Mouse (Mus musculus) MEL (cell line): Measurements from ENCODE around the gene Stxbp1. TPM values are rescaled to one million over a fixed set of nuclear protein-coding genes. Genes with fewer than 3 reads are reported as not detected.

ENCODE experiments used
- DNase-seq: peaks from one replicate; pipeline ENCODE4 v3.0.0; 2011; ENCODE audit warnings: low read depth, low spot score
- H3K27ac ChIP-seq: 2 replicates; pipeline ENCODE4 v1.5.1; 2012; ENCODE audit warnings: low read depth, mild to moderate bottlenecking, control low read depth, low read length, moderate library complexity; ENCODE audit not compliant: control insufficient read depth
- H3K27me3 ChIP-seq, 2 experiments: fragments of 150-350 bp in 1 of 2; sonication (generic) in 1 of 2; 2 replicates each; pipeline ENCODE4 v1.6.1; 2012; ENCODE audit warnings: low read length in 2 of 2, mild to moderate bottlenecking in 2 of 2, improper control_type of control experiment in 1 of 2, moderate library complexity in 1 of 2; ENCODE audit not compliant: insufficient read depth in 2 of 2, control insufficient read depth in 1 of 2
- H3K36me3 ChIP-seq, 2 experiments: 2 replicates each; pipeline ENCODE4 v1.6.1; 2012 to 2014; ENCODE audit warnings: low read length in 2 of 2, improper control_type of control experiment in 1 of 2, inconsistent platforms in 1 of 2, mild to moderate bottlenecking in 1 of 2; ENCODE audit not compliant: insufficient read depth in 2 of 2, control insufficient read depth in 1 of 2
- H3K4me1 ChIP-seq, 2 experiments: fragments of 150-350 bp in 1 of 2; sonication (generic) in 1 of 2; 2 replicates each; pipeline ENCODE4 v1.6.1; 2012; ENCODE audit warnings: low read length in 2 of 2, improper control_type of control experiment in 1 of 2, mild to moderate bottlenecking in 1 of 2; ENCODE audit not compliant: insufficient read depth in 2 of 2, control insufficient read depth in 1 of 2
- H3K4me3 ChIP-seq, 2 experiments: fragments of 150-350 bp in 1 of 2; sonication (generic) in 1 of 2; 2 replicates each; pipeline ENCODE4 v1.5.1; 2012; ENCODE audit warnings: low read depth in 2 of 2, low read length in 2 of 2, mild to moderate bottlenecking in 2 of 2, moderate library complexity in 2 of 2, control low read depth in 1 of 2, improper control_type of control experiment in 1 of 2; ENCODE audit not compliant: control insufficient read depth in 1 of 2, insufficient read depth in 1 of 2
- H3K79me2 ChIP-seq: 2 replicates; pipeline ENCODE4 v1.6.1; 2012; ENCODE audit warnings: mild to moderate bottlenecking, low read length, moderate library complexity; ENCODE audit not compliant: control insufficient read depth, poor library complexity, insufficient read depth
- H3K9ac ChIP-seq: 2 replicates; pipeline ENCODE4 v1.6.1; 2012; ENCODE audit warnings: low read depth, mild to moderate bottlenecking, control low read depth, low read length, moderate library complexity; ENCODE audit not compliant: control insufficient read depth, poor library complexity, severe bottlenecking
- H3K9me3 ChIP-seq: fragments of 150-350 bp; sonication (generic); replicated peaks from 2 replicates; pipeline ENCODE4 v1.6.1; 2012; ENCODE audit warnings: mild to moderate bottlenecking, low read length, improper control_type of control experiment, moderate library complexity; ENCODE audit not compliant: insufficient read depth
- EP300 ChIP-seq, 2 experiments: IDR thresholded peaks; 2 replicates each; pipeline ENCODE4 v1.6.1; 2011; ENCODE audit warnings: improper control_type of control experiment in 2 of 2, low read length in 2 of 2, low read depth in 1 of 2, mild to moderate bottlenecking in 1 of 2
- GABPA ChIP-seq: IDR thresholded peaks from 2 replicates; pipeline ENCODE4 v1.6.1; 2012; ENCODE audit warnings: low read depth, mild to moderate bottlenecking, inconsistent platforms, low read length, improper control_type of control experiment, moderate library complexity
- GATA1 ChIP-seq: IDR thresholded peaks from 2 replicates; pipeline ENCODE4 v1.6.1; 2011; ENCODE audit warnings: low read depth, low read length, improper control_type of control experiment
- KAT2A ChIP-seq: conservative IDR thresholded peaks from 2 replicates; pipeline ENCODE4 v1.6.1; 2012; ENCODE audit warnings: low read depth, low read length, improper control_type of control experiment, inconsistent platforms
- MAZ ChIP-seq: IDR thresholded peaks from 2 replicates; pipeline ENCODE4 v1.6.1; 2012; ENCODE audit warnings: low read depth, mild to moderate bottlenecking, inconsistent platforms, low read length, improper control_type of control experiment
- MYC ChIP-seq: IDR thresholded peaks from 2 replicates; pipeline ENCODE4 v1.6.1; 2011; ENCODE audit warnings: low read depth, mild to moderate bottlenecking, low read length, improper control_type of control experiment, moderate library complexity
- NELFE ChIP-seq: IDR thresholded peaks from 2 replicates; pipeline ENCODE4 v1.6.1; 2011; ENCODE audit warnings: low read depth, low read length, improper control_type of control experiment
- NRF1 ChIP-seq: IDR thresholded peaks from 2 replicates; pipeline ENCODE4 v1.6.1; 2014; ENCODE audit warnings: low read depth, mild to moderate bottlenecking, inconsistent platforms, low read length, improper control_type of control experiment, moderate library complexity; ENCODE audit not compliant: poor library complexity, insufficient read depth, severe bottlenecking
- POLR2AphosphoS2 ChIP-seq: IDR thresholded peaks from 2 replicates; pipeline ENCODE4 v1.6.1; 2011; ENCODE audit warnings: low read length, improper control_type of control experiment
- POLR2AphosphoS5 ChIP-seq: IDR thresholded peaks from 2 replicates; pipeline ENCODE4 v1.6.1; 2012; ENCODE audit warnings: low read depth, borderline replicate concordance, mild to moderate bottlenecking, inconsistent platforms, low read length, moderate library complexity, mixed read lengths
- RAD21 ChIP-seq: IDR thresholded peaks from 2 replicates; pipeline ENCODE4 v1.6.1; 2011; ENCODE audit warnings: mild to moderate bottlenecking, low read depth, low read length, improper control_type of control experiment
- RCOR1 ChIP-seq: IDR thresholded peaks from 2 replicates; pipeline ENCODE4 v1.6.1; 2012; ENCODE audit warnings: low read depth, mild to moderate bottlenecking, inconsistent platforms, low read length, improper control_type of control experiment
- SIN3A ChIP-seq: IDR thresholded peaks from 2 replicates; pipeline ENCODE4 v1.6.1; 2012; ENCODE audit warnings: low read length, improper control_type of control experiment, inconsistent platforms
- TCF12 ChIP-seq: IDR thresholded peaks from 2 replicates; pipeline ENCODE4 v1.6.1; 2014; ENCODE audit warnings: low read depth, mild to moderate bottlenecking, inconsistent platforms, low read length, improper control_type of control experiment, moderate library complexity
- USF1 ChIP-seq: IDR thresholded peaks from 2 replicates; pipeline ENCODE4 v1.6.1; 2014; ENCODE audit warnings: low read depth, mild to moderate bottlenecking, inconsistent platforms, low read length, improper control_type of control experiment, moderate library complexity
- ZMIZ1 ChIP-seq: IDR thresholded peaks from 2 replicates; pipeline ENCODE4 v1.6.1; 2012; ENCODE audit warnings: low read depth, mild to moderate bottlenecking, inconsistent platforms, low read length, improper control_type of control experiment, moderate library complexity
- ZNF384 ChIP-seq: IDR thresholded peaks from 2 replicates; pipeline ENCODE4 v1.6.1; 2012; ENCODE audit warnings: low read depth, mild to moderate bottlenecking, inconsistent platforms, low read length, improper control_type of control experiment
- polyA plus RNA-seq, 2 experiments: library from polyadenylated mRNA; stranded (reverse) in 1 of 2; unstranded in 1 of 2; fragments of >175 nt in 1 of 2; fragments of >200 nt in 1 of 2; gene quantifications; 2 replicates each; pipeline versions ENCODE4 v1.2.1 to v1.2.4; 2012; ENCODE audit warnings: low replicate concordance in 2 of 2, low read depth in 1 of 2; ENCODE audit not compliant: insufficient read length in 2 of 2, insufficient read depth in 1 of 2, missing spikeins in 1 of 2
- total RNA-seq: library from RNA; depleted of rRNA; stranded (reverse); fragments of 300-350 nt; gene quantifications from 2 replicates; pipeline ENCODE4 v1.2.3, GENCODE M21; 2012

The Stxbp1 gene
- total and polyA plus RNA-seq, 3 experiments: 7.1 to 33.2 TPM; not detected in 1

DNA sequence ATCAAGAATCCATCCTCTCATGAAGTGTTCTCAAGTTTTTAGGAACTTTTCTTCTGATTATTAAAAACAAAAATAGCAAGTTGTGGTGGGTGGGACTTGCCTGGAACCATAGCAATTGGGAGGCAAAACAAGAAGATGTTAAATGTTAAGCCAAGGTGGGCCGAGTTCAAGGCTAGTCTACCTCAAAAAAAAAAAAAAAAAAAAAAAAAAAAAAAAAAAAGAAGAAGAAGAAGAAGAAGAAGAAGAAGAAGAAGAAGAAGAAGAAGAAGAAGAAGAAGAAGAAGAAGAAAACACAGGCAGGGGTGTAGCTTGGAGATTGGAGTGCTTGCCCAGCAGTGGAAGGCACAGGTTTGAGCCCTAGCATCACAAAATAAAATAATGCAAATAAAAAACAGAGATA is 22.3 kb downstream of the Stxbp1 start:
- H3K9ac ChIP-seq: no peak overlapping the region

DNA sequence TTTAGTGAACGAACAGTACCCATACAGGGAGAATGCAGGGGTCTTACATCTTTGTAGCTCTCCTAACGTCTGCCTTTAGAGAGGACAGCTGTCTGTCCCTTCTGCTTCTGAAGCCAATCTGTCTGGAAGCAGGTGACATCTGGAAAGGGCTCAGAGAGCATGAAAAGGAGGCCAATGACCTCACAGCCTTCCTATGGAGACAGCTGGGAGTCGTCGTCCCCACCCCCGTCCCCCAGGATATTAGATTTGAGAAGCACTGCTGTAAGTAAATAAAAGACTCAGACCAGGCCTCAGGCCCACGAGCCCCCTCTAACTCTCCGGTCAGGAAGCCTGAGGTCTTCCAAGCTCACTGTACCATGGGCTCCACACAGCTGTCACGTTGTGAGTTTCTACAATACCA is 22.9 kb downstream of the Stxbp1 start:
- H3K9me3 ChIP-seq: no peaks in the 10 kb centered on the region
- H3K4me1 ChIP-seq: no peaks in the 10 kb centered on the region
- H3K79me2 ChIP-seq: no peaks in the 10 kb centered on the region
- H3K36me3 ChIP-seq: no peaks in the 10 kb centered on the region
- H3K9ac ChIP-seq: no peak overlapping the region
- TF ChIP-seq EP300 (IDR thresholded peaks at IDR 0.05; ENCODE audit: low read depth in 1 of 2, low read length in 2 of 2) (no peak), GATA1 (no peak), ZNF384 (no peak), RAD21 (no peak), NELFE (no peak), RCOR1 (no peak), KAT2A (no peak), NRF1 (no peak), ZMIZ1 (no peak), GABPA (no peak), TCF12 (no peak), SIN3A (no peak)
- H3K27ac ChIP-seq: no peak overlapping the region
- H3K4me3 ChIP-seq: no peak overlapping the region
- DNase-seq: no peak
- H3K27me3 ChIP-seq: no peaks in the 10 kb centered on the region

More for the DNA sequence above, 22.3 kb downstream of the Stxbp1 start:
- no peak for DNase-seq
- Histone ChIP-seq H3K27ac (no peak overlapping the region), H3K27me3 (no peaks in the 10 kb centered on the region), H3K36me3 (no peaks in the 10 kb centered on the region), H3K4me1 (no peaks in the 10 kb centered on the region), H3K79me2 (no peaks in the 10 kb centered on the region), H3K9me3 (no peaks in the 10 kb centered on the region), H3K4me3 (no peak overlapping the region)
- TF ChIP-seq GATA1 (no peak), ZNF384 (peak; percentile 52; the same call in 1 of the 2 replicates)

DNA sequence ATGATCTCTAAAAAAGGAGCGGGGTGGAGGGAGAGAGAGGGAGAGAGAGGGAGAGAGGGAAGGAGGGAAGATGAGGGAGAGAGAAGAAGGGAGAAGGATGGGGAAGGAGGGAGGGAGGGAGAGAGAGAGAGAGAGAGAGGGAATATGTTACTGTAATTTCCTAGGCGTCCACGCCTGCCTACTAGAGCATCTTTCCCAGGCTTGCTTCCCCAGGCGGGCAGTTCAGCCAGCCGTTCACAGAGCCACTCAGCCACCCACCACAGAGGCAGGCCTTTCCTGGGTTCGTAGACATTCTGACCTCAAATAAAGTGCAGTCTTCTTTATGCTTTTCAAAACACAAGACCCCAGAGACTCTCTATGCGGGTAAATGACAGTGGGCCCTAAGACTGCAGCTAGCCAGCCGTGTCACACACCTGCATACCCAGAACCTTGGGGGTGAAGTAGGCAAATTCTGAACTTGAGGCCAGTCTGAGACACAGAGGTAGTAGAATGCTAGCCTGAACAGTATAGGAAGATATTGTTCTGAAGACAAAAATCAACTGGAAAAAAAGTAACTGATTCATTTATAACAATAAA is 23.4 kb downstream of the Stxbp1 start:
- no peak for DNase-seq

More for the DNA sequence above, 23.4 kb downstream of the Stxbp1 start:
- H3K27me3 ChIP-seq: no peaks in the 10 kb centered on the region
- H3K9me3 ChIP-seq: no peaks in the 10 kb centered on the region
- H3K36me3 ChIP-seq: no peaks in the 10 kb centered on the region
- H3K4me1 ChIP-seq: no peaks in the 10 kb centered on the region
- H3K79me2 ChIP-seq: no peaks in the 10 kb centered on the region
- no peak overlapping the region for H3K4me3 ChIP-seq
- H3K9ac ChIP-seq: no peak overlapping the region
- no peak overlapping the region for H3K27ac ChIP-seq
- TF ChIP-seq POLR2AphosphoS2 (no peak), SIN3A (no peak), MYC (no peak), NELFE (no peak), ZNF384 (no peak), USF1 (no peak), POLR2AphosphoS5 (no peak), MAZ (no peak), GABPA (no peak), GATA1 (no peak), ZMIZ1 (no peak), NRF1 (no peak)
